Mouse (Mus musculus): ENCODE measurements around the gene Isca2.

Gene Isca2

DNA sequence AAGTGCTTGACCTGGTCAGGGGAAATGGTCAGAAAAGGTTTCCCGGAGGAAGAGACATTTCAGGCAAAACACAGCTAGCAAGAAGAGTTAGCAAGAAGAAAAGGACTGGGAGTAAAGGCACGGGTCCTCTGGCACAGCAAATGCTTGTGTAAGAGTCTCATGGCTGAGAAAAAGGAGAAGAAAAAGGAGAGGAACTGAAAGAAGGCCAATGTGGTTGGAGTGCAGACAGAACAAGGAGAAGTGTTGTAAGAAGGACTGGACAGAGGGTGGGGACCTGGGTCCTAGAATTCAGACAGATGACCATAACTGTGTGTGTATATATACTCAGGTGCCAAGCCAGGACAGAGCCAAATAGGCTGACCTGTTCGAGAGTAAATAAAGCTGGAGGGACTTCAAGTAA, 24.9 kb upstream of the Isca2 start:
- Histone ChIP-seq H3K36me3 (ENCODE audit: insufficient read depth, low read length) (no peaks in the 10 kb centered on the region), H3K27me3 (ENCODE audit: insufficient read depth, low read length) (peaks cover 10% of the 10 kb centered on the region), H3K4me1 (replicated peaks; ENCODE audit: low read depth, low read length) (peaks cover 13% of the 10 kb centered on the region; the same call in 1 of the 2 replicates), H3K4me3 (replicated peaks; ENCODE audit: low read length) (no peak overlapping the region), H3K9me3 (ENCODE audit: low read length) (no peaks in the 10 kb centered on the region)
- TF ChIP-seq POU5F1 (IDR thresholded peaks at IDR 0.05; ENCODE audit: borderline replicate concordance, low read length) (no peak), NANOG (IDR thresholded peaks at IDR 0.05; ENCODE audit: borderline replicate concordance, low read length) (no peak), CTCF (conservative IDR thresholded peaks at IDR 0.05; ENCODE audit: low read length) (no peak)

DNA sequence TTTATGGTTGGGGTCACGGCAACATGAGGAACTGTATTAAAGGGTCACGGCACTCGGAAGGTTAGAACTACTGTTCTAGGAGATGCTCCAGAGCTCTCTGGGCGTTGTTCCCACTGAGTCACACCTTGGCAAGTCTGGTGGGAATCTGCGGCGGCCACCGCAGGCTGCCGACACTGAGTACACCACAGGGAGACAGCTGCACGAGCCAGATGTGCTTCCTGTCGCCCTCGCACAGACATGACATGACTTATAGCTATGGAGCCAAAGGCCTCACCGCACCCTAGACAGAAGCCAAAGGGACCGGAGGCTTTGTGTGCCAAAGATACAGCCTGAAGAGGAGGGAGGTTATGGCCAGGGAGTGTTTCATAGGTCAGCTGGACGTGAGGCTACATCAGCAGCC, 22.4 kb upstream of the Isca2 start:
- TF ChIP-seq CTCF (conservative IDR thresholded peaks at IDR 0.05; ENCODE audit: low read length) (no peak), NANOG (IDR thresholded peaks at IDR 0.05; ENCODE audit: borderline replicate concordance, low read length) (no peak), POU5F1 (IDR thresholded peaks at IDR 0.05; ENCODE audit: borderline replicate concordance, low read length) (no peak)
- Histone ChIP-seq H3K4me1 (replicated peaks; ENCODE audit: low read depth, low read length) (peaks cover 27% of the 10 kb centered on the region), H3K36me3 (ENCODE audit: insufficient read depth, low read length) (peaks cover 11% of the 10 kb centered on the region), H3K9me3 (ENCODE audit: low read length) (no peaks in the 10 kb centered on the region), H3K4me3 (replicated peaks; ENCODE audit: low read length) (no peak overlapping the region), H3K27me3 (ENCODE audit: insufficient read depth, low read length) (peaks cover 8% of the 10 kb centered on the region)

DNA sequence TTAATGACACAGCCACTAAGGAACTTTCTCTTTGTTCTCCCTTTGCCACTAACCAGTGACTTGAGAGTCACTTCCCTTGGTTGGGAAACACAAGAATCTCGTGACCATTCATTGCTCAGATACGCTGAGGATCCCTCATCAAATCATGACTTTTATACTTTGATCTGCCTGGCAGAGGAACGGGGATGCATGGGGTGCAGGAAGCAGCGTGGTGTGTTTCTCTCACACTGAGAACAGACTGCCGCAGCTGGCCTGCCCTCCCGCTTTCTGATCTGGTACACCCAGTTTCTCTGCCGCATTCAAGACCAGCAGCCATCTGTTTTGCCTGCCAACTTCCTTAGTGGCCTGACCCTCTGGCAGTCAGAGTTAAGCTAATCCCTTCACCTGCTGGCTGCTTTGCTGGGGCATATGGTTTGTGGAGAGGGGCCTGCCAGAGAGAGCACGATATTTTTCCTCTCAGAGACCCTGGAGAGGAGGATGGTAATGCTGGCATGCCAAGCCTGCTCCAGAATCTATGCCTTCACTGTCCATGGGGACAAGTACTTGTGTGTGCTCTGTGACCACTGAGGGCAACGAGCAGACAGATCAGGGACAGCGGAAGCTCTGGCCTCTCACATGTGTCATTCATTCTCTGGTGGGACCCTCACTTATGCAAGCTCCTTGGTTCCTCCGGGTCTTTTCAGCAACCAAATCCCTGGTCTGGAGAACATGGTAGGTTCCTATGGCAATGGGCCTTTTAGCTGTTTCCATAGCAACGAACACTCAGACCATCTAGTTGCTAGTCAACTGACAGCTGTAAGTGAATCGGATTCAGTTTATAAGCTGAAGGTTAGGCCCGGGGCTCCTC, 20.7 kb upstream of the Isca2 start:
- Histone ChIP-seq H3K27me3 (ENCODE audit: insufficient read depth, low read length) (peaks cover 2% of the 10 kb centered on the region; the same call in 1 of the 2 replicates), H3K9me3 (ENCODE audit: low read length) (no peaks in the 10 kb centered on the region), H3K4me3 (replicated peaks; ENCODE audit: low read length) (no peak overlapping the region), H3K4me1 (replicated peaks; ENCODE audit: low read depth, low read length) (peaks cover 22% of the 10 kb centered on the region), H3K36me3 (ENCODE audit: insufficient read depth, low read length) (peaks cover 28% of the 10 kb centered on the region)
- no peak for TF ChIP-seq POU5F1 (IDR thresholded peaks at IDR 0.05; ENCODE audit: borderline replicate concordance, low read length)
- TF ChIP-seq NANOG (IDR thresholded peaks at IDR 0.05; ENCODE audit: borderline replicate concordance, low read length), result no peak
- no peak for TF ChIP-seq CTCF (conservative IDR thresholded peaks at IDR 0.05; ENCODE audit: low read length)

DNA sequence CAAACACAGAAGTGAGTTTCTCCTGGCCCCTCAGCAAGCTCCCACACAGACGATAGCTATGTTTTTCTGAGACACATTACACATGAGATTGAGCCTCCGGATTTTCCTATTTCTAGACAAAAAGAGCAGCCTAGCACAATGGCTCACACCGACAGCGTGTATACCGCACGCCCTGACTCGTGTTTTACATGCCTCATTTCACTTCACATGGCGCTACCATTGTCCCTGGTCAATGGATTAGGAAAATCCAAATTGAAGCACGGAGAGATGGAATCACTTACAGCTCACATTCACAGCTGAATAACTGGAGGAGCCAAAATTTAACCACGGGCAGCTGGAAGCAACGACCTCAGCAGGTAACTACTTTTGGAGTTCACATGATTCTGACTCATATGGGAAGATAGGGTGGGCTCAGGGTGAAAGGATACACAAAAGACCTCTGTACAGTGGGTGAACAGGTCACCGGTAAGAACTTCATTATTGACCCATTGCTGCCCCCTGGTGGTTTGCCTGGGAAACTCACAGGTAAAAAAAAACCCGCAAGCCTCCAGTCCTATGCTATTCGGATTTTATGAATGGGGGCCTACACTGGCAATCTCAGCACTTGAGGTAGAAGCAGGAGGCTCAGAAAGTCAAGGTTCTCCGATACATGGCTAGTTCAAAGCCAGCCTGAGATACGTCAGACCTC, 17.9 kb upstream of the Isca2 start:
- no peak overlapping the region for H3K4me3 ChIP-seq (replicated peaks; ENCODE audit: low read length)
- H3K4me1 ChIP-seq (replicated peaks; ENCODE audit: low read depth, low read length), result peaks cover 22% of the 10 kb centered on the region
- H3K36me3 ChIP-seq (ENCODE audit: insufficient read depth, low read length), result peaks cover 56% of the 10 kb centered on the region
- no peaks in the 10 kb centered on the region for H3K27me3 ChIP-seq (ENCODE audit: insufficient read depth, low read length)
- no peak for TF ChIP-seq NANOG (IDR thresholded peaks at IDR 0.05; ENCODE audit: borderline replicate concordance, low read length)
- no peak for TF ChIP-seq POU5F1 (IDR thresholded peaks at IDR 0.05; ENCODE audit: borderline replicate concordance, low read length)
- peak; percentile 80 for TF ChIP-seq CTCF (conservative IDR thresholded peaks at IDR 0.05; ENCODE audit: low read length)
- H3K9me3 ChIP-seq (ENCODE audit: low read length), result no peaks in the 10 kb centered on the region

DNA sequence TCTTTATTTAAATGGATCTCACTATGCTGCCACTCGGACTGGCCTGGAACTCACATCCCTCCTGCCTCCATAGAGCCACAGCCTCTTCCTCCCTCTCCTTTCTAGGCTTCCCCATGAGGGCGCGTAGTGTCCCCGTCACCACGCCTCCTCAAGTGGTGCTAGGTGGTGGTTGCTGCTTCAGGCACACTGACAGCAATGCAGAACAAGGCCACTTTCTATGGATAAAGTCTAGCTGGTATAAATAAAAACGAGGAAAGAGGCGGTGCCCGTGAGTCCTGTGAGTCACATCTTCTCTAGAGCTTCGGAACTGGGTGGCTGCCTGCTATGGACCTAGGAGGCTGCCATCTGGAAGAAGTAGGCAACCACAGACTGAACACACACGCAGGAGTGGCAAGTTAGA, 17.0 kb upstream of the Isca2 start:
- Histone ChIP-seq H3K27me3 (ENCODE audit: insufficient read depth, low read length) (no peaks in the 10 kb centered on the region), H3K4me3 (replicated peaks; ENCODE audit: low read length) (no peak overlapping the region), H3K36me3 (ENCODE audit: insufficient read depth, low read length) (peaks cover 65% of the 10 kb centered on the region), H3K4me1 (replicated peaks; ENCODE audit: low read depth, low read length) (peaks cover 22% of the 10 kb centered on the region), H3K9me3 (ENCODE audit: low read length) (no peaks in the 10 kb centered on the region)
- no peak for TF ChIP-seq NANOG (IDR thresholded peaks at IDR 0.05; ENCODE audit: borderline replicate concordance, low read length)
- no peak for TF ChIP-seq POU5F1 (IDR thresholded peaks at IDR 0.05; ENCODE audit: borderline replicate concordance, low read length)
- no peak for TF ChIP-seq CTCF (conservative IDR thresholded peaks at IDR 0.05; ENCODE audit: low read length)

DNA sequence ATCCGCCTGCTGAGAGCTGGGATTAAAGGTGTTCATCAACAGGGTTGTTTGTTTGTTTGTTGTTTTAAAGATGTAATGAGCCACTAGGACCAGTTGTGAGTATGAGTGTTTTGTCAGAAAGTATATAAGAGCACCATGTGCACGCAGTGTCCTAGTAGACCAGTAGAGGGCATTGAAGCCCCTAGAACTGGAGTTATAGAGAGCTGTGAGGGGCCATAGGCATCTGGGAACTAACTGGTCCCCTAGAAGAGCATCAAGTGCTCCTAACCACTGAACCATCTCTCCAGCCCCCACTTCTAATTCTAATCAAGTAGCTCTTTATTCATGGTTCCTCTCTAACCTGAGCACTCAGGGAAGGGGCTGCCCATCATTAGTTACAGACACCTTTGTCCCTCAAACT, 14.0 kb upstream of the Isca2 start:
- peaks cover 91% of the 10 kb centered on the region for H3K36me3 ChIP-seq (ENCODE audit: insufficient read depth, low read length)
- no peaks in the 10 kb centered on the region for H3K27me3 ChIP-seq (ENCODE audit: insufficient read depth, low read length)
- no peak for TF ChIP-seq POU5F1 (IDR thresholded peaks at IDR 0.05; ENCODE audit: borderline replicate concordance, low read length)
- peak; percentile 51 for TF ChIP-seq CTCF (conservative IDR thresholded peaks at IDR 0.05; ENCODE audit: low read length)
- no peak overlapping the region for H3K4me3 ChIP-seq (replicated peaks; ENCODE audit: low read length)
- no peaks in the 10 kb centered on the region for H3K9me3 ChIP-seq (ENCODE audit: low read length)
- H3K4me1 ChIP-seq (replicated peaks; ENCODE audit: low read depth, low read length), result peaks cover 26% of the 10 kb centered on the region

DNA sequence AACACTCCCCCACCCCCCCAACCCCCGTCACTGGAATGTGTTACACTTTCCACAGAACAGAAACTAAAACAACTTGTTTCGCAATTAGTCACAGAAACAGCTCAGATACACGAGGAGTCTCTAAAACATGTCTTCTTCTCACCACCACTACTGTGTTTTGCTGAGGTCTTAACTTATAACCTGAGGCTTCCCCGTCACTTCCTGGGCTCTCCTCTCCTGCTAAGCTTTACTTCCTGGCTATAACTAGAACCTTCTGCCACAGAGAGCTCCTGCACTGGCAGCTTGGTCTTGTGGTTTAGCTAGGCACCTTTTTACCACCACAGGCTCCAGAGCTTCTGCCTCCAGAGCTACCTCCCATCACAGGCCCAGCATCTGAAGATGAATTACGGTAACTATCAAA, 10.5 kb upstream of the Isca2 start:
- Histone ChIP-seq H3K4me1 (replicated peaks; ENCODE audit: low read depth, low read length) (peaks cover 51% of the 10 kb centered on the region), H3K4me3 (replicated peaks; ENCODE audit: low read length) (no peak overlapping the region), H3K27me3 (ENCODE audit: insufficient read depth, low read length) (no peaks in the 10 kb centered on the region), H3K36me3 (ENCODE audit: insufficient read depth, low read length) (peaks cover 86% of the 10 kb centered on the region), H3K9me3 (ENCODE audit: low read length) (no peaks in the 10 kb centered on the region)
- TF ChIP-seq CTCF (conservative IDR thresholded peaks at IDR 0.05; ENCODE audit: low read length), result no peak
- TF ChIP-seq NANOG (IDR thresholded peaks at IDR 0.05; ENCODE audit: borderline replicate concordance, low read length), result no peak
- TF ChIP-seq POU5F1 (IDR thresholded peaks at IDR 0.05; ENCODE audit: borderline replicate concordance, low read length), result no peak

DNA sequence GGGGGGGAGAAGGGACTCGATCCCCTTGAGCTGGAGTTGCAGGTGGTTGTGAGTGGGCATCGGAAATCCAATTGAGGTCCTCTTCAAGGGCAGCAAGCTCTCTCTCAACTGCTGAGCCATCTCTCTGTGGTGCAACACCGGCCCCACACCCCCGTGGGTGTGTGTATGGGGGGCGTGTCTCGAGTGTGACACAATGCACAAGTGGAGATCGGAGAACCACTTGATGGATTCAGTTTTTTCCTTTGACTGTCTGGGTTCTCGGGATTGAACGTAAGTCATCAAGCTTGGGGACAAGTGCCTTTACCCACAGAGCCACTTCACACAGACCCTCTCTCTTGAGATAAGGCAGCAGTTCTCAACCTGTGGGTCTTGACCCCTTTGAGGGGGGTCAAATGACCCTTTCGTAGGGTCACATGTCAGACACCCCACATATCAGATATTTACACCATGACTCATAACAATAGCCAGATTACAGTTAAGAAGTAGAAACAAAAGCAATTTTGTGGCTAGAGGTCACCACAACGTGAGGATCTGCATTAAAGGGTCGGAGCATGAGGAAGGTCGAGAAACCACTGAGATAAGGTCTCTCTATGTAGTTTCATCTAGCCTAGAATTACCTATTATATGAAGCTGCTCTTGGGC, 9.4 kb upstream of the Isca2 start:
- H3K4me3 ChIP-seq (replicated peaks; ENCODE audit: low read length), result no peak overlapping the region

More for the DNA sequence above, 9.4 kb upstream of the Isca2 start:
- no peaks in the 10 kb centered on the region for H3K27me3 ChIP-seq (ENCODE audit: insufficient read depth, low read length)
- peaks cover 84% of the 10 kb centered on the region for H3K36me3 ChIP-seq (ENCODE audit: insufficient read depth, low read length)
- H3K9me3 ChIP-seq (ENCODE audit: low read length), result no peaks in the 10 kb centered on the region
- no peak for TF ChIP-seq POU5F1 (IDR thresholded peaks at IDR 0.05; ENCODE audit: borderline replicate concordance, low read length)
- no peak for TF ChIP-seq CTCF (conservative IDR thresholded peaks at IDR 0.05; ENCODE audit: low read length)
- TF ChIP-seq NANOG (IDR thresholded peaks at IDR 0.05; ENCODE audit: borderline replicate concordance, low read length), result no peak
- peaks cover 61% of the 10 kb centered on the region for H3K4me1 ChIP-seq (replicated peaks; ENCODE audit: low read depth, low read length)

Data from E14TG2a.4 (cell line).